Mouse (Mus musculus) left cerebral cortex, adult 9 months (tissue): ENCODE measurements at regions not wholly inside any gene's neighbourhood (a gene's known extent, or its start where the extent isn't known, plus 50 kb on each side); places are given as distances from the start of the nearest gene placed in this dataset.

Experiments
- DNase-seq, 2 experiments: peaks; one replicate each; pipeline ENCODE4 v3.0.0; 2022; ENCODE audit warnings: low spot score in 2 of 2

- no peak for DNase-seq
These were observed 288.2 kb downstream of the Col12a1 start for GRCm38 (mm10) chr9:79430417-79430816.

- no peak for DNase-seq
These were observed 281.0 kb downstream of the Col12a1 start for GRCm38 (mm10) chr9:79437636-79438035.

- DNase-seq: no peak
These were observed 279.2 kb downstream of the Col12a1 start for GRCm38 (mm10) chr9:79439233-79439960.

GRCm38 (mm10) chr9:79455226-79455625 lies 263.4 kb downstream of the Col12a1 start:
- DNase-seq: no peak

- DNase-seq: no peak
These were observed 239.5 kb downstream of the Col12a1 start for GRCm38 (mm10) chr9:79479118-79479517.

GRCm38 (mm10) chr9:79500253-79500652 lies 218.4 kb downstream of the Col12a1 start:
- DNase-seq: no peak

GRCm38 (mm10) chr9:79502034-79502433 lies 216.6 kb downstream of the Col12a1 start:
- DNase-seq: no peak

GRCm38 (mm10) chr9:79516384-79516783 lies 202.2 kb downstream of the Col12a1 start:
- DNase-seq: no peak

- no peak for DNase-seq
These were observed 201.2 kb downstream of the Col12a1 start for GRCm38 (mm10) chr9:79517461-79517860.

- DNase-seq: no peak
These were observed 200.0 kb downstream of the Col12a1 start for GRCm38 (mm10) chr9:79518640-79519039.

GRCm38 (mm10) chr9:79520498-79520897 lies 198.1 kb downstream of the Col12a1 start:
- no peak for DNase-seq

- DNase-seq: no peak
These were observed 195.6 kb downstream of the Col12a1 start for GRCm38 (mm10) chr9:79523054-79523453.

GRCm38 (mm10) chr9:79525000-79525399 lies 193.6 kb downstream of the Col12a1 start:
- DNase-seq: no peak

- DNase-seq: peak in 1 of 2 experiments; percentile 8
These were observed 192.2 kb downstream of the Col12a1 start for GRCm38 (mm10) chr9:79526390-79526789.

GRCm38 (mm10) chr9:79527331-79527730 lies 191.3 kb downstream of the Col12a1 start:
- no peak for DNase-seq
